Mouse (Mus musculus) granulocyte monocyte progenitor cell, adult 5-6 weeks (primary cell): Measurements from ENCODE around the gene Klra5. TPM values are rescaled to one million over a fixed set of nuclear protein-coding genes. Genes with fewer than 3 reads are reported as not detected.
"Not testable (repeated sequence)": the region's sequence is repeated elsewhere in the genome, so short reads cannot be mapped to it uniquely, and the experiment has no call there.

Source experiments
- ATAC-seq: replicated peaks from 2 replicates; pipeline ENCODE4 v1.8.0; 2016; ENCODE audit warnings: mild to moderate bottlenecking, moderate TSS enrichment, inconsistent platforms; ENCODE audit not compliant: poor library complexity, severe bottlenecking
- total RNA-seq, 2 experiments: library from RNA; stranded (forward) in 1 of 2; stranded (reverse) in 1 of 2; fragments of 200-712, 200-1000 nt in 1 of 2; fragments of >200 nt in 1 of 2; fragmentation: Nextera tagmentation in 1 of 2; gene quantifications; 2 replicates each; pipeline ENCODE4 v1.2.3; 2014 to 2017

Klra5 gene
- total RNA-seq (2014; fragmentation: Nextera tagmentation), result not detected in 2 replicates
- total RNA-seq (2017), result not detected in 2 replicates

GRCm38 (mm10) chr6:129917476-129917946 is at the start of gene Klra5:
Klra5 (minus strand) TSS chr6:129917650.
- peak; percentile 91 for ATAC-seq

- ATAC-seq, result peak; percentile 76
Observed at GRCm38 (mm10) chr6:129916996-129917395, 454 bp downstream of the Klra5 start.

- peak; percentile 75 for ATAC-seq
Observed at GRCm38 (mm10) chr6:129882525-129882924, 34.9 kb downstream of the Klra5 start.

GRCm38 (mm10) chr6:129876549-129876948 is 40.9 kb downstream of the Klra5 start, which contains the start of gene Klra17:
Klra17 (minus strand) TSS chr6:129876672.
- peak; percentile 94 for ATAC-seq

GRCm38 (mm10) chr6:129862349-129862748 is 55.1 kb downstream of the Klra5 start, which contains the start of gene Gm17631:
Gm17631 (plus strand) TSS chr6:129862649.
- ATAC-seq, result not testable (repeated sequence)

Other genes starting within 250 kb of the Klra5 start
- not detected in 2 replicates for gene Klrc1, start 238.7 kb downstream of the Klra5 start, total RNA-seq (2014; fragmentation: Nextera tagmentation)
- gene Klrc1, start 238.7 kb downstream of the Klra5 start, total RNA-seq (2017), result 2.9 TPM in 1 of 2 replicates, not detected in the other
- gene Klri1, start 200.5 kb downstream of the Klra5 start, total RNA-seq (2014; fragmentation: Nextera tagmentation), result not detected in 2 replicates
- gene Klri1, start 200.5 kb downstream of the Klra5 start, total RNA-seq (2017), result not detected in 2 replicates
- gene Klri2, start 177.2 kb downstream of the Klra5 start, total RNA-seq (2014; fragmentation: Nextera tagmentation), result not detected in 2 replicates
- gene Klri2, start 177.2 kb downstream of the Klra5 start, total RNA-seq (2017), result not detected in 2 replicates
- not detected in 2 replicates for gene Gm156, start 133.4 kb downstream of the Klra5 start, total RNA-seq (2014; fragmentation: Nextera tagmentation)
- gene Gm156, start 133.4 kb downstream of the Klra5 start, total RNA-seq (2017), result not detected in 2 replicates
- gene Gm17631, start 55.0 kb downstream of the Klra5 start, total RNA-seq (2014; fragmentation: Nextera tagmentation), result not detected in 2 replicates
- not detected in 2 replicates for gene Gm17631, start 55.0 kb downstream of the Klra5 start, total RNA-seq (2017)
- not detected in 2 replicates for gene Klra17, start 41.0 kb downstream of the Klra5 start, total RNA-seq (2014; fragmentation: Nextera tagmentation)
- gene Klra17, start 41.0 kb downstream of the Klra5 start, total RNA-seq (2017), result not detected in 2 replicates
- not detected in 2 replicates for gene Klra6, start 109.3 kb upstream of the Klra5 start, total RNA-seq (2014; fragmentation: Nextera tagmentation)
- gene Klra6, start 109.3 kb upstream of the Klra5 start, total RNA-seq (2017), result not detected in 2 replicates
- not detected in 2 replicates for gene Klra4, start 149.6 kb upstream of the Klra5 start, total RNA-seq (2014; fragmentation: Nextera tagmentation)
- gene Klra4, start 149.6 kb upstream of the Klra5 start, total RNA-seq (2017), result not detected in 2 replicates
- not detected in 2 replicates for gene Klra8, start 212.2 kb upstream of the Klra5 start, total RNA-seq (2014; fragmentation: Nextera tagmentation)
- not detected in 2 replicates for gene Klra8, start 212.2 kb upstream of the Klra5 start, total RNA-seq (2017)